Mouse (Mus musculus) spleen, postnatal 4 days (tissue): ENCODE results near the gene Wdr63.
A peak's percentile ranks its signal among the peaks of the same experiment; 100 is the strongest.
"Not testable (repeated sequence)": the region's sequence is repeated elsewhere in the genome, so short reads cannot be mapped to it uniquely, and the experiment has no call there.

ENCODE experiments used
- DNase-seq, 2 experiments: peaks; one replicate each; pipeline ENCODE4 v3.0.0; 2022; ENCODE audit warnings: low spot score in 2 of 2

The Wdr63 gene

DNA sequence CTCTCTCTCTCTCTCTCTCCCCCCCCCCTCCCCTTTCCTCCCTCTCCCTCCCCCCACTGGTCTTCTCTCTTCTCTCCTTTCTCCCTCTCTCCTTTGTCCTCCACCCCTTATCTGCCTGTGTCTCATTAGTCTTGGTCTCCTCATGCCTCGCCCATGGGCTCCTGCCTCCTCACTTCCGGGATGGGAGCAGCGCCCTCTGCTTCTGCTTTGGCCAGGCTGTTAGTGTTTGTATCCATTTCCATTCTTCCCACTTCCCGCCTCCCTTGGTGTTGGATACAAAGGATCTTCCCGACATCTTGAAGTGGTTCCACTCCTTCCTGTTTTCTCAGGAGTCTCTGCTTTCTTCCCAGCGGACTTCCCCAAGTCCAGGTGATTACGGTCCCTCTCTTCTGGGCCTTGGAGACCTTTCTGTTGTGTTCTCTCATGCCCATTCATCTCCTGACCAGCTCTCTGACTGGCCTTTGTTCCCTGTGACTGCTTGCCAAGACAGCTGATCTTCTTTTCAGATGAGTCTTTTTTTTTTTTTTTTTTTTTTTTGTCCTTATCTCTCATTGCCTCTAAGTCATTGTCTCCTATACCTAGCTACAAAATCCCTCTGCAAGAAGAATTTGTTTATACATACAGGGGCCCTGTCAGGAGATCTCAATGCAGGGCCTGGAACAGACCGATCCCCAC, 96.2 kb downstream of the Wdr63 start:
- DNase-seq, result peak in 1 of 2 experiments; percentile 43

DNA sequence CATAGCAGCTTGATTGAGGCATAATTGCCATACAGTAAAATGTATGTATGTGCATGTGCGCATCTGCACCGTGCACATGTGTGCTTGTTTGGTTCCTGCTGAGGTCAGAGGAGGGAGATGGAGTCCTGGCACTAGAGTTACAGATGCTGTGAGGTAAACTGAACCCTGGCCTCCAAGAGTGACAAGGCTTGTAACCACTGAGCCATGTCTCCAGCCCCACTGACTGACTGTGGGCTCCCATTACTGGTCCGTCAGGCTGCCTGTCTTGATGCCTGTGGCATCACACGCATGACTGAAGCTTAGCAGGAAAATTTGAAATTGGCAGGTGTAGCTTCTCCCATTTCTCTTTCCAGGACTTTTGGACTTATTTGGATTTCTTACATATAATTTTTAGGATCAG, 97.2 kb downstream of the Wdr63 start:
- peak in 1 of 2 experiments; percentile 36 for DNase-seq

DNA sequence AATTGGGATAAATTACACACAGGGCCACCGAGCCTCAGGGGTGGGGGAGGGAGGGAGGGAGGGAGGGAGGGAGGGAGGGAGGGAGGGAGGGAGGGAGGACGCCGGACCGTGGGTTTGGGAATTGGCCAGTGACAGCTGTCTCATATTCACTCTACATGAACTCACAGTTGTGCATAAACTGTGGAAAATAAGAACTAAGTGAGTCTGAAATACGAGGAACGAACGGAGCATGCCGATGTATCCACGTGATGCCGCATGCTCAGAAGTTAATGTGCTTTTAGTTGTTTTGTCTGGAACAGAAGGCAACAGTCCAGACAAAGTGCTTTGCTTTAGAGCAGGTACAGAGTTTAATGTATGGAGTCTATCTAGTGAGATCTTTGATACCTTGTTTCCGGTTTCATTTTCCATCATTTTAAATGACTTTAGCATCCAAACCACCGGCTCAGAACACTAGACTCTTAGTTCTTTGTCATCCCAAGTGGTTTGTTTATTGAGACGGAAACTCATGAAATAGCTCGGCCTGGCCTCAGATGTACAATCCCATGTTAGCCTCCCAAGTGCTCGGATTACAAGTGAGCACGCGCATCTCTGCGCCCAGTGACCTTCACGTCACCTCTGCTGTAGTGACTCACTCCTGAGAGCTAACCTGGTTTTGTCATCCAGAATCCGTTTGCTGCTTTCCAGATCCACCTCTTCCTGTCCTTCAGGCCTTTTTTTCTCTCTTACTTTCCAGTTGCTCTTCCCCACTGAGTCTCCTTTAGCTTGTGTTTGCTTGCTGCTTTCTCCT, 97.9 kb downstream of the Wdr63 start:
- peak in 1 of 2 experiments; percentile 34 for DNase-seq

DNA sequence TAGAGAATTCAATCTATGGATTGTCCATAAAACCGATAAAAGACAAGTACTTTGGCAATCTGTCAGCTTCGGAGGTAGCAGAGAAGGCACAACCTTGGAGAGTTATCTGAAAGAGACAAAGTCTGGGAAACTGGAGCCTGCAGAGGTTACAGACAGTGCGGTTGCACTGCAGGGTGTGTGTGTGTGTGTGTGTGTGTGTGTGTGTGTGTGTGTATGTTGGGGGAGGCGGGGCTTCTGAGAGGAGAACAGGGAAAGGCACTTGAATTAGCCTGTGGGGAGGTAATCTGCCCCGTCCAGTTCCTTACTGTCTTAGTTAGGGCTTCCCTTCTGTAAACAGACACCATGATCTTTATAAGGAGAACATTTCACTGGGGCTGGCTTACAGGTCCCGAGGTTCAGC, 100.1 kb downstream of the Wdr63 start:
- DNase-seq, result no peak

DNA sequence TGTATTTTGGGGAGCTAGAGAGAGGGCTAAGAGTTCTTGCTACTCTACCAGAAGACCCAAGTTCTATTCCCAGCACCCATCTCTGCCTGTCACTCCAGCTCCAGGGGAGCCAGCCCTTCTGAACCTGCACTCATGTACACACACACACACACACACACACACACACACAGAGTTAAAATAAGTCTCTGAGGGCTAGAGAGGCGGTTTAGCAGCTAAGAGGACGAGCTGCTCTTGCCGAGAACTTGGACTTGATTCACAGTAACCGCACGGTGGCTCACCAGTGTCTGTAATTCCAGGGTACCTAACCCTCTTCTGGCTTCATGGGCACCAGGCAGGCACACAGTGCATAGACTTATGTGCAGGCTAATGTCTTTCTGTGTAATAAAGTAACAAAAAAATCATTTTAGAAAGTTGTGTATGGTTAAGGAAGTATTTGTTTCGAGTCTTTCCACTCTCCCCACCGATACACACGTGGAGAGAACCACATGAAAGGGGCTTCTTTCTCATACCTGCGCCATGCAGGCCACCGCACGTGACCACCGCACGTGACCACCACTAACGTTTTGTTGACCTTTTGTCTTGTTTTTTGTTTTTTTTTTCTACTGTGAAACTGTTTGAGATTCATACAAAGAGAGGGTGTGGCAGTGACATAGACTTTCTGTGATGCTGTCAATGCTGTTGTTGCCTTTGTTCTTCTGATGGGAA, 103.4 kb downstream of the Wdr63 start:
- no peak for DNase-seq

DNA sequence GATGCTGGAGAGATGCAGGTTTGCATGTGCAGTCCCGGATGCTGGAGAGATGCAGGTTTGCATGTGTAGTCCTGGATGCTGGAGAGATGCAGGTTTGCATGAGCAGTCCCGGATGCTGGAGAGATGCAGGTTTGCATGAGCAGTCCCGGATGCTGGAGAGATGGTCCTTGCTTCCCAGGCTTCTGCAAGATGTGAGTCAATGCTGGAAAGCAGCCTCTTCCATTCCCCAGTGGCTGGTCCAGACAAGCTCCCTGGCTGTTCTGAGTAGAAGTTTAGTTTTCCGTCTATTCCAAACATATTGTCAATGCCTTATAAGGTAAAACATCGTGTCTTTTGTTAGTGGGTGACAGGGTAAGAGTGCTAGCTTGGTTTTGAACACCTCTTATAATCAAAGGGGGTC, 111.4 kb downstream of the Wdr63 start:
- not testable (repeated sequence) for DNase-seq

DNA sequence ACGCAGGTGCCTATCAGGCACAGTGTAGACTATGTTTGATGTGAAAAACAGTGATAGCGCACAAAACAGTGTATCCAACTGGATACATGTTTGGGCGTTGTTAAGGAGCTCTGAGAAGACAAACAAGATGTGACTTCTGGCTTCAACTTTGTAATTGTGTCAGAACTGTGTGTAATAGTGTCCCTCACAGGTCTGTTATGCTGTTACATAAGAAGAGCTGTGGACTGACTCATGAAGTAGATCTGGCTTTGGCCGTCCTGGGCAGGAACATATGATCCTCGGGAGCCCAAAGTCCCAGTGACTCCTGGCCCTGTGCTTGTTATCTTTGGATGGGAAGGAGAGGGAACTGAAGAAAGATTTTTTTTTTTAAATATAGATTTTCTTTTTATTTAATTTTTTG, 112.4 kb downstream of the Wdr63 start:
- no peak for DNase-seq

DNA sequence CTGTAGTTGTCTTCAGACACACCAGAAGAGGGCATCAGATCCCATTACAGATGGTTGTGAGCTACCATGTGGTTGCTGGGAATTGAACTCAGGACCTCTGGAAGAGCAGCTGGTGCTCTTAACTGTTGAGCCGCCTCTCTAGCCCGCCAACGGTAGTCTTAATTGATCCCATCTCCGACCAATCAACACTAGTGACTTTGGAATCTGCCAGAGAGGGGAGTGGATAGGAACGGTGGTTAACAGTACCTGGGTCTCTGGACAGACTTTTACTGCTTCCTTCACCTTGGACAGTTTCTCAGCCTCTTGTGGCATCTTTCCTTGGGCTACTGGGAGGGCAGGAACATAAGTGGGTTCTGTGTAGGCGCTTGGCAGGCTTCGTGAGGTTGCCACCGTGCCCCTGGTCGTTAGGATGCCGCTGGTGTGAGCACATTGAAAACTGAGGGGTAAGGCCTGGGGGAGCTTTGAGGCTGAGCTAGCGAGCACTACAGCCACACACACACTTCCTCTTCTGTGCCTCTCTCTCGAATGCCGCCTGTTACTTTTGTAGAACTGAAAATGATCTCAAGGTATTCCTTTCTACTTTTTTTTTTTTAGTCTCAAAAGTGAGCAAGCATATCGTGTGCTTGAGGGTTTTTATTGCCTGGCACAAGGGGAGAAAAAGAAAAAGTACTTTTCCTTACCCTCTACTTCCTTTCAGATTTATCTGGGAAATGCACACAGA, 114.3 kb downstream of the Wdr63 start:
- no peak for DNase-seq

DNA sequence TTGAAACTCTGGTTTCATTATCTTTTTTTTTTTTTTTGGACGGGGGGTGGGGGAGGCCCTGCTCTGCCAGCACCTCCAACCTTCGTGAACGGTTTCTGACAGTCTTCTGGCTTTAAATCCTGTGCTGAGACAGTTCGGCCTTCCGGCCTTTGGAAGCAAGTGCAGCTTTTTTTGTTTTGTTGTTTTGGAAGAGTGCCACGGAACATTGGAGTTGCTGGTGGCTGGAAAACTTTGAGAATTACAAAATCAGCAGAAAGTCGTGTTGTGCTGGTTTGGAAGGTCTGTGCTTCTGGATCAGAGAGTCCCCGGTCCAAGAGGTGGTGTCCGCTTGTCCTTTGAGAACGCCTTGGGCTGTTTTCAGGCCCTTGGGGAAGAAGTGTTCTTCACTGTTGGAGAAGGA, 115.1 kb downstream of the Wdr63 start:
- DNase-seq, result no peak

DNA sequence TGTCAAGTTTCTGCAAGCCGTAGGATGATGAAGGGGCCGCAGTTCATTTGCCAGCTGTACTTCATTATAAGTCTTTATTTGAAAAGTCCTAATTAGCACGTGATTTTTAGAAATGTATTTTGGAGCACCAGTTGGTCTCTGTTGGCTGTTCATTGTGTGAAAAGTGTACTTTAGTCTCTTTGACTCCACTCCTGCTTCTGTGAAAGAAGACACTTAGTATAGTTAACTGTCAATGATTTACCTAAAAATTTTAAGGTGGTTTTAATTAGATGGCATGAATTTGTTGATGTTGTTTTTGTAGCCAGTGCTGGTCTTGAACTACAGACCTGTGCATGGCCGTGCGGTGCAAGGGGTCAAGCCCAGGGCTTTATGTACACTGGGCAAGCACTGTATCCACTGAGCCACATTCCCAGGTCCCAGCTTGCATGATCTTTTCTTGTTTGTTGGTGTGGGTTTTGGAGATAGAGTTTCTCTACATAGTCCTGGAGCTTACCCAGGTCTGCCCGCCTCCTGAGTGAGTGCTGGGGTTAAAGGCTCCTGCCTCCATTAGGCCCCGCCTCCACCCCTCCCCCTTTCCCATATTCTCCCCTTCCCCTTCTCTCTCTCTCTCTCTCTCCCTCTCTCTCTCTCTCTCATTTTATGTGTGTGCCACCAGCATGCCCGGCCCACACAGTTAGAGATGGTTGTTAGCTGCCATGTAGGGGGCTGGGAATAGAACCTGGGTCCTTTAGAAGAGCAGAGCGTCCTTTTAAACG, 115.8 kb downstream of the Wdr63 start:
- DNase-seq, result no peak

DNA sequence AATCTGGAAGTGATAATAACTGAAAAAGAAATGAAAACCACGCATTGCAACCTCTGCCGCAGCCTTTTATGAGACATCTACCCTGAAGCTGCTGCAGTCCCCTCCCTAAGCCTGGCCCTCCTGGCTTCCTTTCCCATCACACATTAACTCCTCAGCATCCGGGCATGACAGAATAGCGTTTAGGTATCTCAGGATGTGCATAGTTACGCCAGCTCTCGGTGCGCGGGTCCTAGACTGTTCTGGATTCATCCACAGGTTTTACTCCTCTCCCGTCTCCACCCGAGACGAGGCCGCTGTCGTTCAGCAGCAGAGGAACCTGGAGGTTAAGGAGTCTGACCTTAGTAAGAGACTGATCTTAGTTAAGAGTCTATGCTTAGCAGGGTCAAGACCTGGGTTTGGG, 116.8 kb downstream of the Wdr63 start:
- no peak for DNase-seq
